Mouse (Mus musculus) heart, postnatal 0 days (tissue): Measurements from ENCODE around the gene Cd40.

Source experiments
- CTCF ChIP-seq: IDR thresholded peaks from 2 replicates; pipeline ENCODE4 v1.5.1; 2016; ENCODE audit warnings: antibody characterized with exemption, control low read depth, low read depth
- EP300 ChIP-seq: IDR thresholded peaks from 2 replicates; pipeline ENCODE4 v1.6.1; 2016; ENCODE audit warnings: antibody characterized with exemption, low read depth

DNA sequence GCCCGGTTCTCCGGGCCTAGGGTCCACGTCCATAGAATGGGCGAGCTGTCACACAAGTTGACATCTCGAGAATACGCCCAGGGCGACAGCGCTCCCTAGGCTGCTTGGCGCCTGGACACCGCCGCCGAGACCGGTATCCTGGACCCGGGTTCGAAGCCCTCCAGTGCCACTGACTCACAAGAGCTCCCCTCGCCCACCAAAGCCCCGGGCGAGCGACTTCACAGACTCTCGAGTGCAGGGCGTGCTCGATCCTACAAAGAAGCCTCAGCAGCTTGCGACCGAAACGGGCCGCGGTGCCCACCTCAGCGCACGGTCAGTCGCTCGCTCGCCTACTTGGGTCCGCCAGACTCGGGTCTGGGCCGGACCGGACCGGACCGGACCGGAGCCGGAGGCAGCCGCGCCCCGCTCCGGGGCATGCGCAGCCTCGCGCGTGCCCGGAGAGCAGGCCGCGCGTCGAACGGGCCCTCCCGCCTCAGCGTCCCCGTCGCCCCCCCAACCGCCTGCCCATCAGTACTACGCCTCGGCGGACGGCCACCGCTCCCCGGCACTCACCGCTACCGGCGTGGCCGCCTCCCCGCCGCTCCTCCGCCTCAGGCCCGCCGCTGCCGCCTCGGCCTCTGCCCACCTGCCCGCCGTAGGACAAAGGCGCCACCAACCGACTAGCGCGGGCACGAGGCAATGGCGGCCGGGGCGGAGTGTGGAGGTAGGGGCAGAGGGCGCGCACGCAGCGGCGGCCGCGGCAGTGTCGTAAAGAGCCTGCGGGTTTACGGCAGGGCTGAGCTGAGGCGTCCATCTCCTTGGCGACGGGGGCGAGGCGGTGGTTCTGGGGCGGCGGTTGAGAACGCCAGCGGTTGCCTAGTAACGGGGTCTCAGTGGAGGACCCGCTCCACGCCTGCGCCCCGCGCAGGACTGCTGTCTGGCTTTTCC is 21.0 kb upstream of the Cd40 start, which contains the start of gene Ncoa5:
- TF ChIP-seq CTCF (peak; percentile 7; the same call in 1 of the 2 replicates), EP300 (no peak)
